Mouse (Mus musculus) left cerebral cortex, adult 2 months (tissue): ENCODE data around the gene Rab30. TPM values are rescaled to one million over a fixed set of nuclear protein-coding genes. Genes with fewer than 3 reads are reported as not detected.
A peak's percentile ranks its signal among the peaks of the same experiment; 100 is the strongest.
"Not testable (repeated sequence)": the region's sequence is repeated elsewhere in the genome, so short reads cannot be mapped to it uniquely, and the experiment has no call there.

Experiments
- DNase-seq, 2 experiments: peaks; one replicate each; pipeline ENCODE4 v3.0.0; 2021 to 2022; ENCODE audit warnings: low spot score in 2 of 2, mixed read lengths in 1 of 2; ENCODE audit errors: extremely low spot score in 1 of 2
- H3K27ac ChIP-seq: fragments of 200-600 bp; 2 replicates; pipeline ENCODE4 v1.8.1; 2022
- H3K4me3 ChIP-seq: fragments of 200-600 bp; 2 replicates; pipeline ENCODE4 v1.8.1; 2022
- CTCF ChIP-seq: fragments of 200-600 bp; IDR thresholded peaks from 2 replicates; pipeline ENCODE4 v1.8.1; 2022; ENCODE audit warnings: antibody characterized with exemption, mild to moderate bottlenecking, moderate library complexity
- intact Hi-C: fragments of 180-260 bp; cut with DNase I; formaldehyde crosslinking; loops from one replicate; pipeline ENCODE4 v1.15.1; 2025
- total RNA-seq, 2 experiments: library from RNA; stranded (reverse); gene quantifications; 2 replicates each; pipeline ENCODE4 v1.2.3; 2021

Gene Rab30
- total RNA-seq, 2 experiments from 2014 or later, result 38.7 to 43.6 TPM

GRCm38 (mm10) chr7:92760651-92761050, 19.2 kb downstream of the Rab30 start:
- H3K27ac ChIP-seq, result no peak overlapping the region
- DNase-seq, result no peak
- intact Hi-C loops, result no loop called here
- no peak for TF ChIP-seq CTCF
- H3K4me3 ChIP-seq, result no peak overlapping the region

DNA sequence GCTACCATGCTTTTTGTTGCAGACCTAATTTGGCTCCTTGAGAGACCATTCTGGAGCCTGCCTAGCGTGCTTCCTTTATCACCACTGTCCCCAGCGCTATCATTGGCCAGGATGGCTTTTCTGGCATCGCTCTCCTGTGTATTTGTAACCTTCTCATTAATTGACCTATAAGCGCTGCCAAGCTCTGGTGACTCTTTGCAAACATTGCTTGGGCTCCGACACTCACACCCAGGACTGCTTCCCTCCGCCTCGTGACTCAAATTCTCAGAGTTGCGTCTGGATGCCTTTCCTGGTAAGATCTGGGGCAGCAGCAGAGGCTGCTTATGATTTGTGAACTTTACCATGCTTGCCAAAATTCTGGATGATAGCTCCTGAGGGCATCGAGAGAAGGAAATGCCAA, 19.8 kb downstream of the Rab30 start:
- no peak overlapping the region for H3K4me3 ChIP-seq
- DNase-seq, result no peak
- no peak for TF ChIP-seq CTCF
- intact Hi-C loops, result no loop called here
- H3K27ac ChIP-seq, result no peak overlapping the region

GRCm38 (mm10) chr7:92765426-92765825, 24.0 kb downstream of the Rab30 start:
- no peak overlapping the region for H3K4me3 ChIP-seq
- no peak for TF ChIP-seq CTCF
- no peak for DNase-seq
- intact Hi-C loops, result no loop called here
- peak overlapping the region; percentile 57 for H3K27ac ChIP-seq

GRCm38 (mm10) chr7:92766096-92767090, 25.0 kb downstream of the Rab30 start:
- intact Hi-C loops, result no loop called here
- Histone ChIP-seq H3K27ac (peak overlapping the region; percentile 57; the same call in 1 of the 2 replicates), H3K4me3 (no peak overlapping the region)
- no peak for DNase-seq
- no peak for TF ChIP-seq CTCF

DNA sequence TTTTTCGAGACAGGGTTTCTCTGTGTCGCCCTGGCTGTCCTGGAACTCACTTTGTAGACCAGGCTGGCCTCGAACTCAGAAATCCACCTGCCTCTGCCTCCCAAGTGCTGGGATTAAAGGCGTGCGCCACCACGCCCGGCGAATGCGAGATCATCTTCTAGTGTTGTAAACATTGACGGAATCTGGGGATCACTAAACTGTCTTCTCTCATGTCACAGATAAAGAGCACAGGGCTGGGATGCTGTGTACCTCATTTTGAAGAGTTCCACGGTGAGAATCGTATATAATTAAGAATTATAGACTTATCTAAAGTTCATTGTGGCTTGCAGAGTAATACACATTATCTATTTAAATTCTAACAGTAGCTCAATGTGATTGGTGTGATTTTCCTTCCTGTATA, 26.7 kb downstream of the Rab30 start:
- intact Hi-C loops, H3K4me3 ChIP-seq, H3K27ac ChIP-seq, DNase-seq: not testable (repeated sequence)

GRCm38 (mm10) chr7:92768859-92769258, 27.5 kb downstream of the Rab30 start:
- no peak overlapping the region for H3K4me3 ChIP-seq
- intact Hi-C loops, result no loop called here
- no peak for TF ChIP-seq CTCF
- peak overlapping the region; percentile 28; the same call in 1 of the 2 replicates for H3K27ac ChIP-seq
- DNase-seq, result no peak

GRCm38 (mm10) chr7:92773006-92773405, 31.6 kb downstream of the Rab30 start:
- TF ChIP-seq CTCF, result no peak
- no peak for DNase-seq
- intact Hi-C loops, result no loop called here

DNA sequence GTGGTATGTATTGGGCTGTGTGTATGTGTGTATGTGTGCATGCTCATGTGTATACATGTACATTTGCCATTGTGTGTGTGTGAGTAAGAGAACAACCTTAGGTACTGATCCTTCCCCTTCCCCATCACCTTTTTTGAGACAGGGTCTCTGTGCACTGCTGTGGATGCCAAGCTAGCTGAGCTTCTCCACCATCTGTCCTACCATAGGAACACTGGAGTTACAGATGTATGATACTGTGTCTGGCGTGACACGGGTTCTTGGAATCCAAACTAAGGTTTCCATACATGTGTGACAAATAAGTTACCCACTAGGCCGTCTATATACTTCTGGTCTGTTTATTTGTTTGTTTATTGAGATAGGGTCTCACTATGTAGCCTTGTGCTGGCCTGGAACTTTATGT, 32.2 kb downstream of the Rab30 start:
- intact Hi-C loops, result no loop called here
- Histone ChIP-seq H3K4me3 (no peak overlapping the region), H3K27ac (no peak overlapping the region)
- DNase-seq, result no peak
- no peak for TF ChIP-seq CTCF

More at GRCm38 (mm10) chr7:92773006-92773405, 31.6 kb downstream of the Rab30 start:
- Histone ChIP-seq H3K4me3 (no peak overlapping the region), H3K27ac (no peak overlapping the region)

- Histone ChIP-seq H3K27ac (no peak overlapping the region), H3K4me3 (no peak overlapping the region)
- DNase-seq, result no peak
- intact Hi-C loops, result no loop called here
- TF ChIP-seq CTCF, result no peak
Measured at GRCm38 (mm10) chr7:92774741-92775140, 33.3 kb downstream of the Rab30 start.

- TF ChIP-seq CTCF, result no peak
- H3K4me3 ChIP-seq, result no peak overlapping the region
- DNase-seq, result no peak
- peak overlapping the region; percentile 94 for H3K27ac ChIP-seq
- intact Hi-C loops, result loop anchor here (2.0 kb wide), 1 partner anchor 33 kb away; no protein-coding TSS in a partner anchor
Measured at GRCm38 (mm10) chr7:92775703-92776102, 34.3 kb downstream of the Rab30 start.

GRCm38 (mm10) chr7:92776647-92777046, 35.2 kb downstream of the Rab30 start:
- TF ChIP-seq CTCF, result no peak
- Histone ChIP-seq H3K27ac (peak overlapping the region; percentile 94), H3K4me3 (peak overlapping the region; percentile 50)
- intact Hi-C loops, result loop anchor here (2.0 kb wide), 1 partner anchor 34 kb away; no protein-coding TSS in a partner anchor
- no peak for DNase-seq
